Mouse (Mus musculus): ENCODE results near the gene Mast3. TPM values are rescaled to one million over a fixed set of nuclear protein-coding genes. Genes with fewer than 3 reads are reported as not detected.

Mast3 gene
- total RNA-seq, 4 experiments from 2014 or later = 17.8 to 37.7 (median 26.5) TPM

GRCm38 (mm10) chr8:70743656-70744590 lies 60.9 kb downstream of the Mast3 start:
- peak; percentile 67 for DNase-seq

GRCm38 (mm10) chr8:70742981-70743655 lies 61.7 kb downstream of the Mast3 start:
- DNase-seq = no peak

- DNase-seq = no peak
Measured at GRCm38 (mm10) chr8:70742176-70742575, 62.7 kb downstream of the Mast3 start.

GRCm38 (mm10) chr8:70741661-70742060 lies 63.2 kb downstream of the Mast3 start:
- DNase-seq = no peak

GRCm38 (mm10) chr8:70738211-70738610 lies 66.6 kb downstream of the Mast3 start:
- no peak for DNase-seq

GRCm38 (mm10) chr8:70737705-70738104 lies 67.1 kb downstream of the Mast3 start:
- no peak for DNase-seq

GRCm38 (mm10) chr8:70730956-70731355 lies 73.9 kb downstream of the Mast3 start:
- no peak for DNase-seq

GRCm38 (mm10) chr8:70729808-70730475 lies 74.9 kb downstream of the Mast3 start:
- no peak for DNase-seq

Small RNAs within 50 kb of the gene (microRNA-seq; reads per million reads assigned to microRNA genes)
- gene Mir7240 = 0.35 to 1.2 reads per million in 2 experiments

Other genes with a start within 250 kb of the Mast3 start
- gene Isyna1, start 210.7 kb downstream of the Mast3 start, total RNA-seq (2022) = 100 to 1,000 TPM; 124 to 207 (median 158) TPM
- 100 to 1,000 TPM in 2 of 4 experiments, 10 to 100 TPM in 2; 69.3 to 158 (median 120) TPM for gene Ssbp4, start 196.2 kb downstream of the Mast3 start, total RNA-seq (2022)
- gene Lrrc25, start 188.9 kb downstream of the Mast3 start, total RNA-seq (2022) = 1 to 10 TPM; 1.5 to 4.4 (median 3.2) TPM
- 1 to 10 TPM; 1.8 to 3.5 (median 3.0) TPM for gene Gdf15, start 172.6 kb downstream of the Mast3 start, total RNA-seq (2022)
- 100 to 1,000 TPM; 129 to 163 (median 131) TPM for gene Pgpep1, start 144.7 kb downstream of the Mast3 start, total RNA-seq (2022)
- gene Lsm4, start 131.8 kb downstream of the Mast3 start, total RNA-seq (2022) = 100 to 1,000 TPM in 1 of 4 experiments, 10 to 100 TPM in 3; 81.4 to 101 (median 86.6) TPM
- gene Jund, start 106.1 kb downstream of the Mast3 start, total RNA-seq (2022) = 100 to 1,000 TPM; 187 to 329 (median 253) TPM
- gene Iqcn, start 101.6 kb downstream of the Mast3 start, total RNA-seq (2022) = under 1 TPM in 3 of 4 experiments, not detected in 1; 0.07 to 0.09 (median 0.08) TPM
- gene Gm3336, start 86.5 kb downstream of the Mast3 start, total RNA-seq (2022) = not detected
- under 1 TPM; 0.26 to 0.86 (median 0.30) TPM for gene Pde4c, start 81.3 kb downstream of the Mast3 start, total RNA-seq (2022)
- gene Rab3a, start 50.4 kb downstream of the Mast3 start, total RNA-seq (2022) = 10 to 100 TPM; 59.6 to 90.1 (median 74.4) TPM
- gene Mpv17l2, start 44.1 kb downstream of the Mast3 start, total RNA-seq (2022) = 100 to 1,000 TPM; 106 to 166 (median 126) TPM
- gene Pik3r2, start 28.3 kb downstream of the Mast3 start, total RNA-seq (2022) = 10 to 100 TPM; 44.0 to 73.8 (median 57.9) TPM
- gene Il12rb1, start 3.4 kb upstream of the Mast3 start, total RNA-seq (2022) = under 1 TPM; 0.11 to 0.75 (median 0.22) TPM
- gene Arrdc2, start 34.7 kb upstream of the Mast3 start, total RNA-seq (2022) = 10 to 100 TPM; 11.7 to 17.7 (median 14.5) TPM
- gene Kcnn1, start 58.2 kb upstream of the Mast3 start, total RNA-seq (2022) = 1 to 10 TPM; 4.2 to 4.7 (median 4.4) TPM
- gene Ccdc124, start 68.9 kb upstream of the Mast3 start, total RNA-seq (2022) = 10 to 100 TPM; 48.5 to 68.7 (median 51.3) TPM
- not detected for gene Slc5a5, start 87.7 kb upstream of the Mast3 start, total RNA-seq (2022)
- 1,000 to 10,000 TPM; 1,169 to 1,386 (median 1,259) TPM for gene Rpl18a, start 92.4 kb upstream of the Mast3 start, total RNA-seq (2022)
- 10 to 100 TPM; 35.7 to 54.1 (median 50.0) TPM for gene Map1s, start 100.9 kb upstream of the Mast3 start, total RNA-seq (2022)